Mouse (Mus musculus): ENCODE results near the gene Abcc1. TPM values are rescaled to one million over a fixed set of nuclear protein-coding genes. Genes with fewer than 3 reads are reported as not detected.

Gene Abcc1
- polyA plus RNA-seq, 1 experiment from 2014 or later = 5.0 TPM

GRCm38 (mm10) chr16:14422081-14422480 is 60.7 kb downstream of the Abcc1 start:
- ATAC-seq = no peak
- WGBS = 97% methylated on average over 3 of the region's 3 CpGs
- H3K27ac ChIP-seq (ENCODE audit: low read length) = no peak overlapping the region

GRCm38 (mm10) chr16:14429371-14429770 is 68.0 kb downstream of the Abcc1 start:
- Histone ChIP-seq H3K9ac (replicated peaks; ENCODE audit: low read depth) (no peak overlapping the region), H3K4me3 (ENCODE audit: low read depth, low read length) (no peak overlapping the region), H3K4me1 (ENCODE audit: insufficient read depth, low read depth, low read length) (no peaks in the 10 kb centered on the region), H3K9me3 (ENCODE audit: low read length) (no peaks in the 10 kb centered on the region), H3K27me3 (replicated peaks; ENCODE audit: insufficient read depth, low read length) (no peaks in the 10 kb centered on the region), H3K36me3 (ENCODE audit: insufficient read depth, low read length) (no peaks in the 10 kb centered on the region), H3K4me2 (replicated peaks; ENCODE audit: low read depth, low read length) (no peak overlapping the region), H3K27ac (ENCODE audit: low read length) (no peak overlapping the region)
- DNase-seq (ENCODE audit: low spot score) (no peak), ATAC-seq (no peak)
- TF ChIP-seq CTCF (IDR thresholded peaks at IDR 0.05) = no peak
- 85% methylated on average over 6 of the region's 6 CpGs for WGBS

More at GRCm38 (mm10) chr16:14422081-14422480, 60.7 kb downstream of the Abcc1 start:
- H3K36me3 ChIP-seq (ENCODE audit: insufficient read depth, low read length) = no peaks in the 10 kb centered on the region
- DNase-seq (ENCODE audit: low spot score) = no peak
- H3K4me1 ChIP-seq (ENCODE audit: insufficient read depth, low read depth, low read length) = no peaks in the 10 kb centered on the region
- no peaks in the 10 kb centered on the region for H3K9me3 ChIP-seq (ENCODE audit: low read length)
- H3K9ac ChIP-seq (replicated peaks; ENCODE audit: low read depth) = no peak overlapping the region
- H3K27me3 ChIP-seq (replicated peaks; ENCODE audit: insufficient read depth, low read length) = no peaks in the 10 kb centered on the region
- TF ChIP-seq CTCF (IDR thresholded peaks at IDR 0.05) (no peak), EP300 (IDR thresholded peaks at IDR 0.05) (no peak)
- no peak overlapping the region for H3K4me2 ChIP-seq (replicated peaks; ENCODE audit: low read depth, low read length)
- H3K4me3 ChIP-seq (ENCODE audit: low read depth, low read length) = no peak overlapping the region

- no peak overlapping the region for H3K9ac ChIP-seq (replicated peaks; ENCODE audit: low read depth)
- no peaks in the 10 kb centered on the region for H3K4me1 ChIP-seq (ENCODE audit: insufficient read depth, low read depth, low read length)
- H3K9me3 ChIP-seq (ENCODE audit: low read length) = no peaks in the 10 kb centered on the region
- ATAC-seq (no peak), DNase-seq (ENCODE audit: low spot score) (no peak)
- H3K36me3 ChIP-seq (ENCODE audit: insufficient read depth, low read length) = no peaks in the 10 kb centered on the region
- H3K27ac ChIP-seq (ENCODE audit: low read length) = no peak overlapping the region
- 94% methylated on average over 5 of the region's 5 CpGs for WGBS
- no peak overlapping the region for H3K4me2 ChIP-seq (replicated peaks; ENCODE audit: low read depth, low read length)
- H3K4me3 ChIP-seq (ENCODE audit: low read depth, low read length) = no peak overlapping the region
- TF ChIP-seq CTCF (IDR thresholded peaks at IDR 0.05) (no peak), EP300 (IDR thresholded peaks at IDR 0.05) (no peak)
- H3K27me3 ChIP-seq (replicated peaks; ENCODE audit: insufficient read depth, low read length) = no peaks in the 10 kb centered on the region
Observed at GRCm38 (mm10) chr16:14432996-14433395, 71.6 kb downstream of the Abcc1 start.

- no peaks in the 10 kb centered on the region for H3K27me3 ChIP-seq (replicated peaks; ENCODE audit: insufficient read depth, low read length)
- H3K27ac ChIP-seq (ENCODE audit: low read length) = no peak overlapping the region
- TF ChIP-seq EP300 (IDR thresholded peaks at IDR 0.05) (no peak), CTCF (IDR thresholded peaks at IDR 0.05) (no peak)
- H3K36me3 ChIP-seq (ENCODE audit: insufficient read depth, low read length) = no peaks in the 10 kb centered on the region
- H3K9ac ChIP-seq (replicated peaks; ENCODE audit: low read depth) = no peak overlapping the region
- WGBS = 100% methylated on average over 1 of the region's 1 CpGs
- H3K4me3 ChIP-seq (ENCODE audit: low read depth, low read length) = no peak overlapping the region
- H3K9me3 ChIP-seq (ENCODE audit: low read length) = no peaks in the 10 kb centered on the region
- no peak for DNase-seq (ENCODE audit: low spot score)
- no peak for ATAC-seq
- H3K4me2 ChIP-seq (replicated peaks; ENCODE audit: low read depth, low read length) = no peak overlapping the region
- H3K4me1 ChIP-seq (ENCODE audit: insufficient read depth, low read depth, low read length) = no peaks in the 10 kb centered on the region
Observed at GRCm38 (mm10) chr16:14435526-14435925, 74.2 kb downstream of the Abcc1 start.

- 92% methylated on average over 8 of the region's 8 CpGs for WGBS
- ATAC-seq (no peak), DNase-seq (ENCODE audit: low spot score) (no peak)
- no peak overlapping the region for H3K4me3 ChIP-seq (ENCODE audit: low read depth, low read length)
- H3K4me1 ChIP-seq (ENCODE audit: insufficient read depth, low read depth, low read length) = no peaks in the 10 kb centered on the region
- TF ChIP-seq CTCF (IDR thresholded peaks at IDR 0.05) (no peak), EP300 (IDR thresholded peaks at IDR 0.05) (no peak)
- no peaks in the 10 kb centered on the region for H3K27me3 ChIP-seq (replicated peaks; ENCODE audit: insufficient read depth, low read length)
- no peak overlapping the region for H3K27ac ChIP-seq (ENCODE audit: low read length)
- no peaks in the 10 kb centered on the region for H3K36me3 ChIP-seq (ENCODE audit: insufficient read depth, low read length)
- H3K9ac ChIP-seq (replicated peaks; ENCODE audit: low read depth) = no peak overlapping the region
- no peaks in the 10 kb centered on the region for H3K9me3 ChIP-seq (ENCODE audit: low read length)
- H3K4me2 ChIP-seq (replicated peaks; ENCODE audit: low read depth, low read length) = no peak overlapping the region
Observed at GRCm38 (mm10) chr16:14437446-14437982, 76.2 kb downstream of the Abcc1 start.

GRCm38 (mm10) chr16:14438561-14438960 is 77.2 kb downstream of the Abcc1 start:
- Histone ChIP-seq H3K4me1 (ENCODE audit: insufficient read depth, low read depth, low read length) (no peaks in the 10 kb centered on the region), H3K4me3 (ENCODE audit: low read depth, low read length) (no peak overlapping the region), H3K9me3 (ENCODE audit: low read length) (no peaks in the 10 kb centered on the region), H3K27ac (ENCODE audit: low read length) (no peak overlapping the region), H3K27me3 (replicated peaks; ENCODE audit: insufficient read depth, low read length) (no peaks in the 10 kb centered on the region), H3K36me3 (ENCODE audit: insufficient read depth, low read length) (no peaks in the 10 kb centered on the region), H3K4me2 (replicated peaks; ENCODE audit: low read depth, low read length) (no peak overlapping the region), H3K9ac (replicated peaks; ENCODE audit: low read depth) (no peak overlapping the region)
- ATAC-seq = no peak
- WGBS = 88% methylated on average over 7 of the region's 7 CpGs
- no peak for TF ChIP-seq CTCF (IDR thresholded peaks at IDR 0.05)
- no peak for TF ChIP-seq EP300 (IDR thresholded peaks at IDR 0.05)
- DNase-seq (ENCODE audit: low spot score) = no peak

- H3K4me2 ChIP-seq (replicated peaks; ENCODE audit: low read depth, low read length) = no peak overlapping the region
- H3K4me3 ChIP-seq (ENCODE audit: low read depth, low read length) = no peak overlapping the region
- no peaks in the 10 kb centered on the region for H3K27me3 ChIP-seq (replicated peaks; ENCODE audit: insufficient read depth, low read length)
- DNase-seq (ENCODE audit: low spot score) (no peak), ATAC-seq (no peak)
- no peak overlapping the region for H3K9ac ChIP-seq (replicated peaks; ENCODE audit: low read depth)
- H3K27ac ChIP-seq (ENCODE audit: low read length) = no peak overlapping the region
- H3K36me3 ChIP-seq (ENCODE audit: insufficient read depth, low read length) = no peaks in the 10 kb centered on the region
- no peaks in the 10 kb centered on the region for H3K4me1 ChIP-seq (ENCODE audit: insufficient read depth, low read depth, low read length)
- no peaks in the 10 kb centered on the region for H3K9me3 ChIP-seq (ENCODE audit: low read length)
- WGBS = 87% methylated on average over 6 of the region's 6 CpGs
- TF ChIP-seq CTCF (IDR thresholded peaks at IDR 0.05) (no peak), EP300 (IDR thresholded peaks at IDR 0.05) (no peak)
Observed at GRCm38 (mm10) chr16:14439081-14439480, 77.7 kb downstream of the Abcc1 start.
